Mouse (Mus musculus): Measurements from ENCODE around the gene Pcbp2.

GRCm38 (mm10) chr15:102512471-102512870, 42.1 kb downstream of the Pcbp2 start:
- no peak for TF ChIP-seq POLR2A (IDR thresholded peaks at IDR 0.05; ENCODE audit: insufficient read depth, low read depth, low read length)
- TF ChIP-seq CTCF (IDR thresholded peaks at IDR 0.05; ENCODE audit: insufficient read depth, low read depth, low read length): no peak

Data from olfactory bulb, adult 2 months (tissue).